Mouse (Mus musculus) heart, adult 2 months (tissue): ENCODE measurements around the gene Gm43064. TPM values are rescaled to one million over a fixed set of nuclear protein-coding genes. Genes with fewer than 3 reads are reported as not detected.

Experiments
- DNase-seq, 2 experiments: peaks; one replicate each; pipeline ENCODE4 v3.0.0; 2021
- H3K27ac ChIP-seq: fragments of 200-600 bp; 2 replicates; pipeline ENCODE4 v1.8.1; 2022
- H3K27me3 ChIP-seq: fragments of 200-500 bp; 2 replicates; pipeline ENCODE4 v1.6.1; 2012; ENCODE audit warnings: mild to moderate bottlenecking, low read length, inconsistent platforms, mixed read lengths; ENCODE audit not compliant: control insufficient read depth, insufficient read depth
- H3K36me3 ChIP-seq: fragments of 200-500 bp; 2 replicates; pipeline ENCODE4 v1.6.1; 2012; ENCODE audit warnings: low read length, inconsistent platforms; ENCODE audit not compliant: control insufficient read depth, insufficient read depth
- H3K4me1 ChIP-seq: fragments of 200-500 bp; 2 replicates; pipeline ENCODE4 v1.6.1; 2011; ENCODE audit warnings: low read length; ENCODE audit not compliant: control insufficient read depth, insufficient read depth
- H3K4me3 ChIP-seq: fragments of 200-600 bp; 2 replicates; pipeline ENCODE4 v1.8.1; 2022
- H3K79me2 ChIP-seq: fragments of 200-500 bp; replicated peaks from 2 replicates; pipeline ENCODE4 v1.6.1; 2012; ENCODE audit warnings: mild to moderate bottlenecking, inconsistent platforms, low read length, moderate library complexity, mixed read lengths; ENCODE audit not compliant: control insufficient read depth, insufficient read depth
- H3K9ac ChIP-seq: fragments of 200-500 bp; 2 replicates; pipeline ENCODE4 v1.6.1; 2012; ENCODE audit warnings: low read depth, mild to moderate bottlenecking, control low read depth, inconsistent platforms, low read length, mixed read lengths
- CTCF ChIP-seq: fragments of 200-600 bp; IDR thresholded peaks from 2 replicates; pipeline ENCODE4 v1.8.1; 2022; ENCODE audit warnings: antibody characterized with exemption, mild to moderate bottlenecking, moderate library complexity
- EP300 ChIP-seq: fragments of 200-500 bp; IDR thresholded peaks from 2 replicates; pipeline ENCODE4 v1.6.1; 2011; ENCODE audit warnings: low read depth, low read length, control low read depth; ENCODE audit not compliant: insufficient read depth
- POLR2A ChIP-seq: fragments of 200-500 bp; IDR thresholded peaks from 2 replicates; pipeline ENCODE4 v1.6.1; 2011; ENCODE audit warnings: mild to moderate bottlenecking, low read depth, low read length, control low read depth; ENCODE audit not compliant: insufficient read depth
- WGBS: fragments of 180-500 bp; shearing (Covaris S2); methylation state at CpG from one replicate; pipeline ENCODE4 v1.1.7; 2018; 5-methylcytosine and 5-hydroxymethylcytosine counted together
- intact Hi-C: fragments of 180-260 bp; cut with DNase I; formaldehyde crosslinking; loops from one replicate; pipeline ENCODE4 v1.15.1; 2025
- polyA plus RNA-seq: library from polyadenylated mRNA; depleted of rRNA; stranded (reverse); fragments of >200 nt; gene quantifications from 2 replicates; pipeline ENCODE4 v1.2.3, GENCODE M21; 2012
- total RNA-seq, 2 experiments: library from RNA; stranded (reverse); gene quantifications; 2 replicates each; pipeline ENCODE4 v1.2.3; 2021

Gm43064 gene
- total and polyA plus RNA-seq, 3 experiments = 0.10 TPM; not detected in 2

DNA sequence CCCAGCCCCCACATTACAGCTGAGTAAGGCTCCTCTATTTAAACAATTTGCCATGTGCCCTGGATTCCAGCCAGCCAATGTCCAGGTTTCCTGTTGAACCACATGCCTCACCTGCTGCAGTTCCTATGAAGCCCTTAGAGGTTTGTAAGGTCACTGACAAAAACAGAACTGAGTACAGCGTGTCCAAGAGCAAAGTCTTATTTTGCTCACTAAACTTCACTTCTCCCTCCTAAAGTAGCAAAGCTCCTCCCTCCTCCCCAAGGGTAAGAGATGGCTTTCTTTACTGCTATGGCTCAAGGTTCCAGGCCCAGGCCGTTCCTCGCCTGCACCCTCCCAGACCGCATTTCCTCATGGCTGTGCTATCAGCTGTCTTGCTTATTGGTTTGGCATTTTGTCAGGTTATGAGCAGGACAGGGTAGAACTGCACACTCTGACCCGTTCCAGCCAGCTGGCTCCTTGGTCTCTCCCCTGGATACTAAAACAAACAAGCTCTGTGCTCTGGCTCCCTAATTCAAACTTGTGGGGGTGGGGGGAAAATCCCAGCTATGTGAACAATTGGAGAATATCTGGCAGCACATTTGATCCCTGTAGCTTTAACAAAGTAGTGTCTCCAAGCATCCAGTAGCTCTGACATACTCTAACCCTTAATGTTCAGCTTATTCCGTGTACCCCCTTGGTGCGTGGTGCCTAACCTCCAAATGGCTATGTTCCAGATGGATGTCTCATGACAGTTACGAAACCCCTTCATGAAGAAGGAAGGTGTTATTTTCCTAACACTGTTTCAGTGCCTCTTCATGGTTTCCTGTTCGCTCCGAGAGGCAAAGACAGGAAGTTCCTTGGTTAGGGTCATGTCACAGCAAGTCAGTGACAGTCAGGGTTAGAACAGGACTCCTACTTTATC lies 7.5 kb upstream of the Gm43064 start:
- Histone ChIP-seq H3K36me3 (peaks cover 22% of the 10 kb centered on the region), H3K4me1 (peaks cover 20% of the 10 kb centered on the region), H3K79me2 (no peaks in the 10 kb centered on the region), H3K27me3 (no peaks in the 10 kb centered on the region), H3K9ac (peak overlapping the region; percentile 66), H3K27ac (peak overlapping the region; percentile 91), H3K4me3 (peak overlapping the region; percentile 25; the same call in 1 of the 2 replicates)
- WGBS = 1% methylated on average over 10 of the region's 10 CpGs
- intact Hi-C loops = loop anchor here (1.0 kb wide), 1 partner anchor 11 kb away; the partner anchor contains the start of gene Hipk1
- DNase-seq = peak; percentile 83 to 91
- TF ChIP-seq CTCF = no peak
- peak; percentile 49 for TF ChIP-seq EP300
- peak; percentile 55 for TF ChIP-seq POLR2A

DNA sequence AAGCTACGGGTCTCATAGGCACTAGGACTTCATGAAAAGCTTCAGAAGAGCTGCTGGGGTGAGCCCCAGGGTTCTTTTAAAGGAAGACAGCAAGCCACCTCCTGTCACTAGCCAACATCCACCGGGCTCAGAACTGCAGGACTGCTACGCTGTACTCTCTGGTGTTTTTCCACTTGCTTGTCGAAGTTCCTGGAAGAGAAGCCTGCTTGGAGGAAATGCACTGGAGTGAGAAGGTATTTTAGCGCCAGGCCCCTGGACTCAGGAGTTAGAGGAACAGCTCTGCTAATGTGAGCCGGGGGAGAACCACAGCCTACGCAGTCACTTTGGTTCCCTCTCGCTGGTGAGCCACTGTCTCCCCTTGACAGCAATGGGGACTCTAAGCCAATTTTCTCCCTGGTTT lies 6.5 kb upstream of the Gm43064 start:
- no peaks in the 10 kb centered on the region for H3K27me3 ChIP-seq
- H3K27ac ChIP-seq = peak overlapping the region; percentile 91
- no peak overlapping the region for H3K4me3 ChIP-seq
- peaks cover 20% of the 10 kb centered on the region for H3K4me1 ChIP-seq
- peaks cover 22% of the 10 kb centered on the region for H3K36me3 ChIP-seq
- H3K9ac ChIP-seq = peak overlapping the region; percentile 18; the same call in 1 of the 2 replicates
- intact Hi-C loops = loop anchor here (1.0 kb wide), 1 partner anchor 12 kb away; the partner anchor contains the start of gene Hipk1
- DNase-seq = peak in 1 of 2 experiments; percentile 39
- 58% methylated on average over 8 of the region's 8 CpGs for WGBS
- TF ChIP-seq EP300 (no peak), POLR2A (no peak), CTCF (no peak)
- no peaks in the 10 kb centered on the region for H3K79me2 ChIP-seq

DNA sequence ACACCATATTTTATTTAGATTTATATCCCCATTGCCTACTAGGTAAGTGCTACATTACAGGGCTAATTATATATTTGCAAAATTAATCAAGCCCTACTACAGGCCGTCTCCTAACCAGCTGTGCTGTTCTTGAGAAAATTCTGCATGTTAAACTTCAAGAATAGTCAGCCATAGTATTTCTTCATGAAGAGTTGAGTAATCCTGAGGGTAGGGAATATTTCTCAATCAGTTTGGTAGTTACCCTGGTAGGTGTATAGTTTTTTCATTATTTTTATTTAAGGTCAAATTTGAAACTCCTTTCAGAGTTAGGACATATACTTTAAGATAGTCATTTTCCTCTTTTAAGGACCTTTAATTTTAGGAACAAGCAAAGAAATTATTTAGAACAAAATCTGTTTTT lies 3.7 kb upstream of the Gm43064 start:
- 98% methylated on average over 1 of the region's 1 CpGs for WGBS
- DNase-seq = no peak
- Histone ChIP-seq H3K27me3 (no peaks in the 10 kb centered on the region), H3K36me3 (peaks cover 26% of the 10 kb centered on the region), H3K27ac (no peak overlapping the region), H3K4me3 (no peak overlapping the region), H3K79me2 (no peaks in the 10 kb centered on the region), H3K4me1 (peaks cover 20% of the 10 kb centered on the region), H3K9ac (no peak overlapping the region)
- intact Hi-C loops = no loop called here
- TF ChIP-seq CTCF (no peak), POLR2A (no peak), EP300 (no peak)

DNA sequence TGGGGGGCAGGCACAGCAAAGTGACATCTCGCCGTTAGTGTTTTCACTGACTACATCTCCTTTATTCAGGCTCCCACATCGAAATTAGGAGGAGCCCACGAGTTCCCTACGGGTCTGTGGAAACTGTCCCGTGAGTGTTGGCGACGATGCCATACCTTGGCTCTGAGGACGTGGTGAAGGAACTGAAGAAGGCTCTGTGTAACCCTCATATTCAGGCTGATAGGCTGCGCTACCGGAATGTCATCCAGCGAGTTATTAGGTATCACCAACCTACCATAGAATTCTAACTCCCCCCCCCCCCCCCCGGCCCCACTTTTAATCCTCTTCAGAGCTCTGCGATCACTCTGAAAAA lies 402 bp downstream of the Gm43064 start:
- Histone ChIP-seq H3K4me1 (no peaks in the 10 kb centered on the region; the same call in 1 of the 2 replicates), H3K36me3 (peaks cover 9% of the 10 kb centered on the region), H3K27me3 (no peaks in the 10 kb centered on the region), H3K4me3 (peak overlapping the region; percentile 74), H3K79me2 (peaks cover 1% of the 10 kb centered on the region; the same call in 1 of the 2 replicates), H3K27ac (peak overlapping the region; percentile 98), H3K9ac (peak overlapping the region; percentile 92)
- no peak for DNase-seq
- 2% methylated on average over 14 of the region's 14 CpGs for WGBS
- intact Hi-C loops = loop anchor here (1.0 to 5.0 kb wide), 5 partner anchors 18 to 417 kb away; partner anchors contain the start of genes Gm10964, Hipk1 and Olfml3
- TF ChIP-seq CTCF (no peak), EP300 (0 out of 2 replicates have a peak, but pooled peaks have one; percentile 5), POLR2A (no peak)

DNA sequence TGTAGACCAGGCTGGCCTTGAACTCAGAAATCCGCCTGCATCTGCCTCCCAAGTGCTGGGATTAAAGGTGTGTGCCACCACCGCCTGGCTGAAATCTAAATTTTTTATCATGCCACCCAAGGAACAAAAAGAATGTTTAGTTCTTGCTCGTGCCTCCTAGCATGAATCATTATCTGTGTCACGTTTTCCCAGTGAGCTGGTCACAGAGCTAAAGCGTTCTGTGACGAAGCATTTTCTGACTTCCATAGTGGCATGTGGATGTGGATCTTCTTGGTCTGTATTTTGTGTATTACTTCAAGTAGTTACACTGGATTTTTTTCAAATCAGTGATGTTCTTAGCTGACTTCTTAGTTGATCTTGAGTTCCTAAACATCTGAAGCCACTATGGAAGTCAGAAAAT lies 1.6 kb downstream of the Gm43064 start:
- intact Hi-C loops = loop anchor here (5.0 kb wide), 2 partner anchors 76 to 419 kb away; no protein-coding TSS in a partner anchor

DNA sequence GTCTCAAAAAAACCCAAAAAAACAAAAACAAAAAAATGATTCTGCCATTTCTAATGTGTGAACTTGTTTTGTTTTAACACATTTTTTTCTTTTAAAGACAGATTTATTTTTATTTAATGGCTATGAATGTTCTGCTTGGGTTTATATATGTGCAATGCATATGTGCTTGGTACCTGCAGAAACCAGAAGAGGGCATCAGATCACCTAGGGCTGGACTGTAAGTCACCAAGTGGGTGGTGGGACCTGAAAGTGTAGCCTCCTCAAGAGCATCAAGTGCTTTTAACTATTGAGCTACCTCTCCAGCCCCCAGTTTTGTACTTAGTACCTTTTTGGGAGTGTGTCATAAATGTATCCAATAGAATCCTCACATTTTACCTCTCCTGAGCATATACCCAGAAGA lies 18.2 kb downstream of the Gm43064 start:
- TF ChIP-seq CTCF = peak; percentile 33; the same call in 1 of the 2 replicates
- no peak for TF ChIP-seq POLR2A
- DNase-seq = no peak
- Histone ChIP-seq H3K27ac (no peak overlapping the region), H3K9ac (no peak overlapping the region), H3K27me3 (no peaks in the 10 kb centered on the region), H3K79me2 (no peaks in the 10 kb centered on the region), H3K36me3 (no peaks in the 10 kb centered on the region), H3K4me3 (no peak overlapping the region), H3K4me1 (no peaks in the 10 kb centered on the region)
- intact Hi-C loops = no loop called here

More for the DNA sequence above, 1.6 kb downstream of the Gm43064 start:
- WGBS = 88% methylated on average over 6 of the region's 6 CpGs
- H3K4me3 ChIP-seq = no peak overlapping the region
- no peak overlapping the region for H3K9ac ChIP-seq
- DNase-seq = no peak
- no peaks in the 10 kb centered on the region; the same call in 1 of the 2 replicates for H3K4me1 ChIP-seq
- peaks cover 7% of the 10 kb centered on the region for H3K36me3 ChIP-seq
- no peak overlapping the region for H3K27ac ChIP-seq
- TF ChIP-seq EP300 (no peak), POLR2A (no peak), CTCF (no peak)
- H3K79me2 ChIP-seq = peaks cover 1% of the 10 kb centered on the region; the same call in 1 of the 2 replicates
- H3K27me3 ChIP-seq = no peaks in the 10 kb centered on the region
